Mouse (Mus musculus): ENCODE measurements at regions not wholly inside any gene's neighbourhood (a gene's known extent, or its start where the extent isn't known, plus 50 kb on each side); places are given as distances from the start of the nearest gene placed in this dataset.

DNA sequence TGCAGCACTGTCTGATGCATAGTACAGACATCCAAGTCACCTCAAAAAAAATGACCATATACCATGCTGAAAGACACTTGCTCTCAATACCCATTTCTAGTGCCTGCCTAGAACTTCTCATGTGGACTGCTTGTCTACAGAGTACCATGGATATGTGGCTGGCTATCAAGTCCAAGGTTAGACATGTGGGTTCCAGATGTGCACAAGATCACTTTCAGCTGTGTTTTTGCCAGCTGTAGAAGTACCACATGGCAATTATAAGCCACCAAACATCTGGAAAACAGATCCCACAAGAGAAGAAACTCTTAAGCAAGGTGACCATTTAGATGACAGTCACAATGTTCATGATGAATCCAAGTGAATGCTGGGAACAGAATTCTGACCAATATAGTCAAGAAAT, 409.8 kb downstream of the Insc start:
- TF ChIP-seq POLR2A (IDR thresholded peaks at IDR 0.05; ENCODE audit: low read depth, low read length) (no peak), CTCF (IDR thresholded peaks at IDR 0.05; ENCODE audit: borderline replicate concordance, insufficient read depth, low read length) (no peak)
